In the genomic region with DNA sequence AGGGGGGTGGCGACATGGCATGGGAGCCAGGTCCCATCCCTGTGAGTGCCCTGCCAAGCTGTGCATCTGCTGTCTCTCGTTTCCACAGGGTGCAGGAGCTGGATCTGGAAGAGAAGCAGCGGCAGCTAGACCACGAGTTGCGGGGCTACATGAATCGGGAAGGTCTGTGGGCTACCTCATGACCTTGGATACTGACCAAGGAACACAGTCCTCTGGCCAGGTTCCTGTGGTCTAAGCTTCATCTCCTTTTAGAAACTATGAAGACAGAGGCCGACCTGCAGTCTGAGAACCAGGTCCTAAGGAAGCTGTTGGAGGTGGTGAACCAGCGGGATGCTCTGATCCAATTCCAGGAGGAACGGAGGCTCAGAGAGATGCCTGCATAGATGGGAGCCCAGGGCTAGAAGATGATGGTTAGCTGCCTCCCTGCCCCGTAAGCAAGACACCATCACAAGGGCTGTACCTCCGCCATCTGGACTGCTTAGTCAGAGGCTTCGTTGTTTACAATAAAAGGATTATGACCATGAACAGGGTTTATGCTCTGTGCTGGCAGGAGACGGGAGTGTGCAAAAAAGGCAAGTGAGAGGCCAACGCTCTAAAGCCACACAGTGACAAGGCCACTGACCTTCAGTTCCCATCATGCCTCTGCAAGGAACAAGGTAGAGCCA, we compare ENCODE assay signal across 17 mouse cellular contexts. TPM values are rescaled to one million over a fixed set of nuclear protein-coding genes. Genes with fewer than 3 reads are reported as not detected.
"Had no signal": no experiment of that assay in that cellular context is flagged by ENCODE, and none has a peak within 500 bp of the region (broad histone marks: within the 10 kb centered on the region; RNA-seq: fewer than 3 reads in every experiment).

No protein-coding gene starts in this region.

- DNase-seq: kidney, adult 2 months; kidney, postnatal 25 days; layer of hippocampus, adult 9-11 months; liver, embryonic 13.5 days; lung, adult 2 months; lung, postnatal 14 days; right cerebral cortex, adult 18-20 months; right cerebral cortex, postnatal 14 days; right cerebral cortex, postnatal 4 days; thymus, postnatal 25 days had no signal

- H3K9ac ChIP-seq: liver, embryonic 13.5 days; neural tube, embryonic 12.5 days; neural tube, embryonic 15.5 days had no signal

- H3K27me3 ChIP-seq: neural tube, embryonic 12.5 days; neural tube, embryonic 15.5 days had no signal

- H3K4me3 ChIP-seq: layer of hippocampus, adult 2 months; left cerebral cortex, adult 2 months; liver, embryonic 13.5 days; neural tube, embryonic 12.5 days; neural tube, embryonic 15.5 days had no signal

- H3K9me3 ChIP-seq: liver, embryonic 13.5 days; neural tube, embryonic 12.5 days; neural tube, embryonic 15.5 days had no signal

- H3K4me2 ChIP-seq: liver, embryonic 13.5 days; neural tube, embryonic 12.5 days; neural tube, embryonic 15.5 days had no signal

- H3K27ac ChIP-seq: kidney, postnatal 0 days; layer of hippocampus, adult 2 months; left cerebral cortex, adult 2 months; liver, embryonic 13.5 days; macrophage; neural tube, embryonic 12.5 days; neural tube, embryonic 15.5 days had no signal

RNA-seq across cellular contexts. Expression of gene Ppil6, which starts 3.6 kb away (rescaled TPM):
- polyA plus RNA-seq: liver, embryonic 13.5 days; liver, embryonic 16.5 days; macrophage had no signal
